Mouse (Mus musculus) layer of hippocampus, adult 8-10 months (tissue): ENCODE data around the gene Ppm1g. TPM values are rescaled to one million over a fixed set of nuclear protein-coding genes. Genes with fewer than 3 reads are reported as not detected.

Experiments
- DNase-seq, 2 experiments: peaks; one replicate each; pipeline ENCODE4 v3.0.0; 2022; ENCODE audit warnings: low spot score in 2 of 2
- total RNA-seq, 4 experiments: library from RNA; stranded (reverse); gene quantifications; 2 replicates each; pipeline ENCODE4 v1.2.4; 2022

The Ppm1g gene
- total RNA-seq, 4 experiments from 2014 or later: 69.8 to 79.5 (median 73.1) TPM

DNA sequence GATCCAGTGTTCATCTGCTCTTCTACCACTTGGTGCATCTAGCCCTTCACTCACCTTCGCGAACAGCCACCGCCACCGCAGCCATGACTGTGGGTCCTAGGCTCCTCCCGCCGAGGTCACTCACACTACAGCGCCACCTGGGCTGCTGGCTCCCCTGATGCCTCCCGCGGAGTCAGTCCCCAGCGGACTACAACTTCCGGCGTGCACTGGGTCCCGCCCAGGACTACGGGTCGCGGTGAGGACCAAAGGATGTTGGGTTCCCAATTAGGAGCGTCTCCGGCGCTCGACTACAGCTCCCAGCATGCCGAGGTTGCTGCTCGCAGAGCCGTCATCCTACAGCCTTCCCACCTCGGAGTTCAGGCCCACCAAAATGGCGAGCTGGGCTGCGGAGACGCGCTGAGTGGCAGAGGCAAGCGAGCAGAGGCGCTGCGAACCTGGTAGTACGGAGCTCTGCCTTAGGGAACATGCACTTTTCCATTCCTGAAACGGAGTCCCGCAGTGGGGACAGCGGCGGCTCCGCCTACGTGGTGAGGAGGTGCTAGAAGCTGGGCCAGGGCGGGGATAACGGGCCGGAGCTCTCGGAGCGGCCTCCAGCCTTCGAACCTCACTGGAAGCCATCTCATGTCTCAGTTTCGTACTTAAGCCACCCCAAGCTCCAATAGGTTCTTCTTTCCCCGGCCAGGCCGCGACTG is 27.4 kb downstream of the Ppm1g start, which contains the start of the genes Snx17 and Eif2b4:
Snx17 (plus strand) TSS at position 289 of the 692 bp plus-strand sequence.
Eif2b4 (minus strand) TSS at position 492 of the 692 bp plus-strand sequence.
- DNase-seq: peak; percentile 99

DNA sequence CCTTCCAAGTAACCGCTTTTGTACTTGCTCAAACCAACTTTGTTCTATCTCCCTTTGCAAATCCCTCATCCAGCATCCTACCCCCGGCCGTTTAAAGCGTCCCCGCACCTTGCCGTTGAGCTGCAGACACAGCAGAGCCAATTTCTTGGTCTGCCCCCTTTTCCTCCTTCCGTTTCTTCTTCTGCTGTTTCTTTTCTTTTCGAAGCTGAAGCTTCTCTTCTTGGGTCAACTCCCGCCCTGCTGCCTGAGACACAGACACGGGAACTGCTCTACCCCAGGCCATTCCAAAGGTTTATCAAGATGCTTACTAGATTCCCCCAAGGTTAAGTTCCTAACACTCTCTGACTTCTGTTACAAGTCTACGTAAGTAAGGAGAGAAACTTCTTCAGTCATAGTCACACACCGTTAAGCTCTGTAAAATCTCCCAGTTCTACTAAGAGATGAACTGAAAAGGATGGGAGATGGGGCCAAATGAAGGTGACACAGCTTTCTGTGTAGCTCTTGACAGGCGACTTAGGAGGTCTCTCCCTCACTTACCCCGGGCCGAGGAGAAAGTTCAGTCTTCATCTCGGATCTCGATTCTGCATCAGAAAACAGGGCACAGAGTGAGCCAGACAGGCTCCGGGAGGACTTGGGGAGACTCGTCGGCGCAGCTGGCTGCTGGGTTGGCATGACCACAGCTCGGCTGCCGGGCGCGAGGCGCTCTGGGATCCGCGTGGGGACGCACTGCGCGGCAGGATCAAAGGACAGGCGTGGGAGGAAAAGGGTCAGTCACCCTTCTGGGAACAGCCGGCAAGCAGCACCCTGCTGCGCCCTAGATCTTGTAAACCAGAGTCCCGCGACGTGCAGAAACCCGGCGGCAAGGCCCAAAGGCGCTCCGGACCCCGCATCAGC is 28.2 kb downstream of the Ppm1g start:
- no peak for DNase-seq

DNA sequence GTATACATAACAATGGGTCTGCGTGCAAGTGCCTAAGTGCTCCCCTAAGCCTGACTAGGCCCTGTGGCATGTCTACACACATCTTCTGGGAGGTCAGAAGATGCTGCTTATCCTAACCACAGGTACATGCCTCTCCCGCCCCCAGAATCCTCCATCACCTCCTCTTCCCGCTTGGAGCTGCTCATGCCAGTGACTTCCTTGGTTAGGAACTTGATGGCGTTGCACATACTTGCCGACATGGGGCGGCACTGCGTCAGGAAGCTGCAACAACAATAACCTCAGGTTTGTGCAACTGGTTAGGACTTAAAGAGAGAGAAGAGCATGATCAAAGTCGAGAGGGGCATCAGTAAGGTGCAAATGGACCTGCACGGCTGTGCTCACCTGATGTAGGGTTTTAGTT is 30.3 kb downstream of the Ppm1g start:
- DNase-seq: no peak

DNA sequence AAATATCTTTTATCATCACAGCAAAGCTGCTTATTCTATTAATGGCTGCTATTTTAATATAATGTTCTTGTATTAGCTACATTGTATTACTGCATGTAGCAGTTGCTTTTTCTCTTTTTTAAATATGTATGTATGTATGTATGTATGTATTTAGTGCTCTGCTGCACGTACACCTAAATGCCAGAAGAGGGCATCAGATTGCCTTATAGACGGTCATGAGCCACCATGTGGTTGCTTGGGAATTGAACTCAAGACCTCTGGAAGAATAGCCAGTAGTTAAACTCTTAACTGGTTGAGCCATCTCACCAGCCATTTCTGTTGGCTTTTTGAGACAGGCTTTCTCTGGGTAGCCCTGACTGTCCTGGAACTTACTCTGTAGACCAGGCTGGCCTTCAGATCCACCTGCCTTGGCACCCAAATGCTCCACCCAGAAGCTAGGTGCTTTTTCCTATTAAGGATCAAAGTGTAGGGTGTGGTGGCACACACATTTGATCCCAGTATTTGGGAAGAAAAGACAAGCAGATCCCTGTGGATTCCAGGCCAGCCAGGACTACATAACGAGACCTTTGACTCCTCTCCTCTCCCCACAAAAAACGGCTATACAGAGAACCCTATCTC is 32.2 kb downstream of the Ppm1g start:
- DNase-seq: no peak

DNA sequence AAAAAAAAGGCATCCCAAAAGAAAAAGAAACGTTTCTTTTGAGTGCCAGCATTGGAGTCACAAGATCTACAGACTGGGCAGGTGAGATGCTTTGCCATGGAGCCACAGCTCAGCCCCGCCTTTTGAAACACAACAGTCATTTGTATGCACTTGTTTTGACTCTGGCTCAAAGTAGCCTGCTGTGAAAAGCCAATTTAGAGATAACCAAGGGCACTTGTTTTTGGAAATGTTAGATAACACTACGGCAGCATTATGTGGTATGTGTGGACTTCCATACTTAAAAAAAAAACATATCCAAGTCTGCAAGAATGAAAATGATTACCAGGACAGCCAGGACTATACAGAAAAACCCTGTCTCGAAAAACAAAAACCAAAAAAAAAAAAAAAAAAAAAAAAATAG is 36.8 kb downstream of the Ppm1g start:
- no peak for DNase-seq

DNA sequence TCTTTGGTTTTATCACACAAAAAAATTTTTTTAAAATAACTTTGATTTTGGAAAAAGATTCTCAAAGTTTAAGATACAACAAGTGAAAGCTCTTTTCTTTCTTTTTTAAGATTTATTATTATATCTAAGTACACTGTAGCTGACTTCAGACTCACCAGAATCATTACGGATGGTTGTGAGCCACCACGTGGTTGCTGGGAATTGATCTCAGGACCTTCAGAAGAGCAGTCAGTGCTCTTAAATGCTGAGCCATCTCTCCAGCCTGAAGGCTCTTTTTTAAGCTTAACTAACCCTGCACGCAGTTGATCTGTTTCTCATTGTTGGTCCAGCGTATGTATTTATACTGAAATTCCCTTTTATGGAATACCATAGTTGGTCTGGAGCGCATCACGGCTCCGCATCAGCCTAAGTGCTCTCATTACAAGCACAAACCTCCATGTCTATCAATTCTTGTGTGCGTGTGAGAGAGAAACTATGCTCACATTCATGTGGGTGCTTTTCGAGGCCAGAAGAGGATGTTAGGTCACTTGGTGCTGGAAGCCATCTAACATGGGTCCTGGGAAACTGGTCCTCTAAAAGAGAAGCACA is 39.2 kb downstream of the Ppm1g start:
- DNase-seq: no peak

DNA sequence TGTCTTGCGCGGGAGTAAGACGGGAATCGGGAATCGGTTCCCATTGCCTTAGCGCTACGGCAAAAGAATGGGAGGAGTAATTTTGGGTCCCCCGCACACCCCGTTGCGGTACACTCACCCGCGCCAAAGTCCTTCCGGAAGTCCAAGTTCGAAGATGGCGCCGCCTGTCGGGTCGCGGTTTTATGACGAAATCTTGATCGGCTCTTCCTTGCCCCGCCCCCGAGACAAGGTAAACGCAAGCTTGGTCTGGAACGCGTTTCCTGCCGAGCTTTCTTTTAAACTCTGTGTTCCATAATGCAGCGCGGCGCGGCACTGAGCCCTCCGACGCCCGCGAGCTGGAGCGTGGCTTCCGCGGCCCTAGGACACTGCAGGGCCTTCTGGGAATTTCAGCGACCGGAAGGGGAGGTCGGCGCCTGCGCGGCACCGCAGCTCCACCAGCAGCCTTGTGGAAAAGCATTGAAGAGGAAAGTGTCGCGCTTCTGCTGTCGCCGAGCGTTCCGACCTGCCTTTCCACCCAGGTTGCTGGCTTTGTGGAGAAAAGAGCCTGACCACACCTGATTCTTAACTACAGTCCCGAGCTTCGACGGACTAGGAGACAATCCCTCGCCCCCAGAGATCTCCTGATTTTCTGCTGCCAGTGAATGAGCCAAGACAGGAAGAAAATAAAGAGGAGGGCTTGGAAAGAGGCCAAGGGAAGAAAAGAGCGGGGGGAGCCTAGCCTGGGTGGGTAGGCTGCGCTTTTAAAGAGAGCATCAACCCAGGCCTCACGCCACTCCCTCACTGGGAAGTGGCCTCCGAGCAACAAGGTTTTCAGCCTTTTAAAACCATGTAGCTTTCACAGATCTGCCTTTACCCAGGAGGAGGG is 40.5 kb downstream of the Ppm1g start, which contains the start of the genes Gm29609 and Gtf3c2:
Gm29609 (minus strand) TSS at position 146 of the 865 bp plus-strand sequence.
Gtf3c2 (minus strand) TSS at position 379 of the 865 bp plus-strand sequence.
- peak; percentile 96 for DNase-seq

DNA sequence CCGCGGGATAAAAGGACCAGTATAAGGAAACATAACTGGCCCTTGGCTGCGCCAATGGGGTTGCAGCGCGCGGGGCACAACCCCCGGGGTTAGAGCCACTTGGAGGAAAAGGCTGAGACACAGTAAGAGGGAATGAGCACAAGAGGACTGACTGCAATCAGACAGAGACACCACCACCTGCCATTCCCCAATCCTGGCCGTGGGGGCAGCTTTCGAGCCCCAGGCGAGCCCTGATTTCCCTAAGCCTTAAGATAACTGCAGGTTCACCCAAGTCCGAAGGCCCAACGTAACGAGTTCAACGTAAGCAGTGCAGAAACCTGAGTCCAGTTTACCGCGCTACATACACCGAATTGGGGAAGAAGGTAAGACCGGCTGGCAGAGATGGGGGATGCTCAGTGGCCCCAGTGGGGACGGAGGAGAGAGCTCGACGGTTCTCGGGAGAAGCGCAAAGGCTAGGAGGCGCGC is 41.2 kb downstream of the Ppm1g start:
- no peak for DNase-seq

DNA sequence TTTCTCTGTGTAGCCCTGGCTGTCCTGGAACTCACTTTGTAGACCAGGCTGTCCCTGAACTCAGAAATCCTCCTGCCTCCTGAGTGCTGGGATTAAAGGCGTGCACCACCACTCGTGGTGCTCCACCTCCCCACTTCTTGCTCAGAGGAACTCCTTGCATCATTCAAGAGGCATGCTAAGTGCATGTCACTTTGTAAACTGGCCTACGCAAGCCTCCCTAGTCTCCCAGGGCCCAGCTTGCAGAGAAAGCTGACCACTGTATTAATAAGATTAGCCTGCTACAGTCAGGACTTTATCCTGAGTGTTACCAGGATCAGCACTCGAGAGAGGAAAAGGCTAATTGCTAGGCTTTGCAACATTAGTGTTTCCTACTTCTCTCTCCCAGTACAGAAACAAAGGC is 51.9 kb downstream of the Ppm1g start:
- DNase-seq: no peak

DNA sequence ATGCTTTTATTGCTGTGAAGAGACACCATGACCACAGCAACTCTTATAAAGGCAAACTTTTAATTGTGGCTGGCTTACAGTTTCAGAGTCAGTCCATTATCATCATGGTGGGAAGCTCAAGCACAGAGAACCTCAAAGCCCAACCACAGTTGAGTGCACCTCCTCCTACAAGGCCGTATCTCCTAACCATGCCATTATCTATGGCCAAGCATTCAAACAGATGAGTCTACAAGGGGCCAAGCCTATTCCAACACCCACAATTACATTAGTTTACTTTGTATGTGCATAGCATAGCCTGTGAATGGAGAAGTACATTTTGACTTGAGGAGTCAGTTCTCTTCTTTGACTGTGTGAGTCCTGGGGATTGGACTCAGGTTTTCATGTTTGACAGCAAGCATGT is 55.6 kb downstream of the Ppm1g start:
- DNase-seq: no peak

DNA sequence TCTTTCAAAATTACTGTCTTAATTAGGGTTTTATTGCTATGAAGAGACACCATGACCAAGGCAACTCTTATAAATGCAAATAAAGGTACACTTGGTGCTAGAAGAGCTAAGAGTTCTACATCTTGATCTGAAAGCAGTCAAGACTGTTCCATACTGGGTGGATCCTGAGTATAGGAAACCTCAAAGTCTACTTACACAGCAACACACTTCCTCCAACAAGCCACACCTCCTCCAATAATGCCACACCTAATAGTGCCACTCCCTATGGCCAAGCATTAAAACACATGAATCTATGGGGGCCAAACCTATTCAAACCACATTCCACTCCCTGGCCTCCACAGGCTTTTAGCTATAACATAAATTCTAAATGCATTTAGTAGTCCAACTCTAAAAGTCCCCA is 58.0 kb downstream of the Ppm1g start:
- no peak for DNase-seq

DNA sequence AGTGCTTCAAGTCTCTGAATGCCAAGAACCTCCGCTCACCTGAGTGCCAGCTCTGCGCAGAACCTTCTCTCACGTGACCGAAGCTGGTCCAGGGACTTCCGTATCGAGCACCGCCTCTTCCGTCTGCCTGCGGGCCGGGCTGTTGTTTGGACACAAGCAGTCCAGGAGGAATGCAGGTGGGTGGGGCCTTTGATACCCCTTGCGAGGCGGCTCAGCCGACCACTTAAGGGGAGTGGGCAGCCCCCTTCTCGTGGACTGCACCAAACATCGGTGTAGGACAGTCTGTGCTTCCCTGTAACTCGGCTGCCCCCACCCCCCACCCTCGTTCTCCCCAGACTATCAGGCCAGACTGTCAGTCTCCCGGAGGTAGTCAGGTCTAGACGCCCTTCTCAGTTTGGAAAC is 66.3 kb downstream of the Ppm1g start, which contains the start of gene Mpv17:
Mpv17 (minus strand) TSS at position 100 of the 402 bp plus-strand sequence.
- DNase-seq: peak; percentile 80 to 84

DNA sequence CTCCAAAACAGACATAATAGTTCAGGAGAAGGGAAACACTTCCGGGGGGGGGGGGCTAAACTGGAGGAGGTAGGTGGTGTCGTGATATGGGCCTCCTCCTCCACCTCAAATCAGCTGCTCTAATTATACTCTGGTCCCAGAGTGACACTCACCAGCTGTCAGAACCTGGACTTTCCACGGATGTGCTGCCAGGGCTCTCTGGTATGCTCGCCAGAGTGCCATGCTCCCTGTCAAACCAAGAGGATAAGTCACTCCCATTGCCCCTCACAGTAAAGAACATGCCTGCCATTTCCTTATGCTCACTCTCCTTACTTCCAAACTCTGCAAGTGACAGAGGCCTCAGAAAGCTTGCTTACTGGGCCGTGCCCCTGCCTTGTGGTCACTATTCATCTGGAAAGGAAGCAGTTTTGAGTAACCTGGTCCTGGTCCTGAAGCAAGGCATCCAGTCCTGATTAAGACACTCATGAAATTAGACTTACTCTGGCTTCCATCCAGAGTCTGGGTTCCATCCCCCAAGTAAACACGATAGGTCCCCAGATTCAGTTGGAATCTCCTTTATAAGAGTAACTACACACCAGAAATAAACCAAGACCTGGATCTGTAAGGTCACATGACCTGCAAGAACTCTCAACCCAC is 66.9 kb downstream of the Ppm1g start:
- DNase-seq: no peak

Other genes starting within 250 kb of the Ppm1g start
- gene Atraid, start 172.4 kb downstream of the Ppm1g start, total RNA-seq: 10 to 100 TPM; 69.8 to 92.2 (median 78.6) TPM
- 10 to 100 TPM; 15.8 to 21.3 (median 18.6) TPM for gene Slc5a6, start 171.8 kb downstream of the Ppm1g start, total RNA-seq
- gene Cad, start 165.9 kb downstream of the Ppm1g start, total RNA-seq: 10 to 100 TPM; 18.2 to 20.4 (median 19.2) TPM
- not detected for gene Dnajc5g, start 114.4 kb downstream of the Ppm1g start, total RNA-seq
- gene Slc30a3, start 112.5 kb downstream of the Ppm1g start, total RNA-seq: 10 to 100 TPM; 65.2 to 81.6 (median 76.8) TPM
- not detected for gene Trim54, start 104.0 kb downstream of the Ppm1g start, total RNA-seq
- not detected for gene Ucn, start 81.9 kb downstream of the Ppm1g start, total RNA-seq
- 10 to 100 TPM; 53.4 to 61.1 (median 59.8) TPM for gene Mpv17, start 66.4 kb downstream of the Ppm1g start, total RNA-seq
- 1 to 10 TPM; 1.3 to 4.9 (median 3.1) TPM for gene Gm29609, start 40.8 kb downstream of the Ppm1g start, total RNA-seq
- gene Gtf3c2, start 40.5 kb downstream of the Ppm1g start, total RNA-seq: 10 to 100 TPM; 63.0 to 87.0 (median 67.8) TPM
- 10 to 100 TPM; 72.0 to 88.3 (median 81.7) TPM for gene Snx17, start 27.5 kb downstream of the Ppm1g start, total RNA-seq
- 10 to 100 TPM; 34.9 to 45.0 (median 41.7) TPM for gene Eif2b4, start 27.3 kb downstream of the Ppm1g start, total RNA-seq
- gene Zfp513, start 18.4 kb downstream of the Ppm1g start, total RNA-seq: 10 to 100 TPM; 26.0 to 31.9 (median 30.4) TPM
- gene Nrbp1, start 20.2 kb upstream of the Ppm1g start, total RNA-seq: 10 to 100 TPM; 88.0 to 94.1 (median 90.9) TPM
- under 1 TPM in 1 of 4 experiments, not detected in 3; 0.85 TPM for gene Gm9970, start 20.5 kb upstream of the Ppm1g start, total RNA-seq
- gene Krtcap3, start 31.0 kb upstream of the Ppm1g start, total RNA-seq: 1 to 10 TPM; 2.3 to 3.6 (median 2.9) TPM
- gene Ift172, start 70.4 kb upstream of the Ppm1g start, total RNA-seq: 100 to 1,000 TPM in 1 of 4 experiments, 10 to 100 TPM in 3; 74.6 to 128 (median 85.9) TPM
- gene Fndc4, start 75.4 kb upstream of the Ppm1g start, total RNA-seq: 100 to 1,000 TPM; 172 to 178 (median 176) TPM
- gene Gckr, start 76.8 kb upstream of the Ppm1g start, total RNA-seq: under 1 TPM in 1 of 4 experiments, not detected in 3; 0.20 TPM
- 10 to 100 TPM; 50.2 to 52.5 (median 52.1) TPM for gene Zfp512, start 231.7 kb upstream of the Ppm1g start, total RNA-seq